Mouse (Mus musculus) embryonic facial prominence, embryonic 11.5 days (tissue): ENCODE results near the gene Slc25a17. TPM values are rescaled to one million over a fixed set of nuclear protein-coding genes. Genes with fewer than 3 reads are reported as not detected.

Experiments used
- ATAC-seq: fragments of 200-750 bp; cut with Nextera tagmentation; replicated peaks from 2 replicates; pipeline ENCODE4 v1.8.0; 2017; ENCODE audit warnings: low read depth; ENCODE audit not compliant: insufficient number of reproducible peaks, low FRiP score, low TSS enrichment
- DNase-seq: peaks from one replicate; pipeline ENCODE4 v3.0.0-alpha.2; 2015; ENCODE audit warnings: low spot score
- H3K27ac ChIP-seq: fragments of 300-500 bp; sonication (generic); replicated peaks from 2 replicates; pipeline ENCODE4 v1.5.1; 2014; ENCODE audit warnings: mild to moderate bottlenecking, low read depth, low read length, control low read depth
- H3K27me3 ChIP-seq: fragments of 300-500 bp; sonication (generic); 2 replicates; pipeline ENCODE4 v1.6.1; 2014; ENCODE audit warnings: mild to moderate bottlenecking, low read length, moderate library complexity, mixed read lengths; ENCODE audit not compliant: control insufficient read depth, insufficient read depth
- H3K36me3 ChIP-seq: fragments of 300-500 bp; sonication (generic); replicated peaks from 2 replicates; pipeline ENCODE4 v1.6.1; 2014; ENCODE audit warnings: low read depth, mild to moderate bottlenecking, low read length, moderate library complexity, mixed read lengths; ENCODE audit not compliant: control insufficient read depth, insufficient read depth
- H3K4me1 ChIP-seq: fragments of 300-500 bp; sonication (generic); 2 replicates; pipeline ENCODE4 v1.6.1; 2014; ENCODE audit warnings: low read length, mixed read lengths; ENCODE audit not compliant: control insufficient read depth, insufficient read depth
- H3K4me2 ChIP-seq: fragments of 300-500 bp; sonication (generic); 2 replicates; pipeline ENCODE4 v1.6.1; 2014; ENCODE audit warnings: low read depth, mild to moderate bottlenecking, control low read depth, low read length, moderate library complexity
- H3K4me3 ChIP-seq: fragments of 300-500 bp; sonication (generic); 2 replicates; pipeline ENCODE4 v1.5.1; 2014; ENCODE audit warnings: low read depth, low read length, control low read depth
- H3K9ac ChIP-seq: fragments of 300-500 bp; sonication (generic); replicated peaks from 2 replicates; pipeline ENCODE4 v1.6.1; 2014; ENCODE audit warnings: mild to moderate bottlenecking, control low read depth, low read length
- H3K9me3 ChIP-seq: fragments of 300-500 bp; sonication (generic); replicated peaks from 2 replicates; pipeline ENCODE4 v1.6.1; 2016; ENCODE audit warnings: mild to moderate bottlenecking, low read length, inconsistent platforms, mixed read lengths; ENCODE audit not compliant: control insufficient read depth
- WGBS: fragments of 180-500 bp; shearing (Covaris S2); extraction: QIAGEN DNeasy Blood & Tissue Kit; methylation state at CpG from one replicate; pipeline ENCODE4 v1.1.7; 2014; 5-methylcytosine and 5-hydroxymethylcytosine counted together
- polyA plus RNA-seq: library from polyadenylated mRNA; unstranded; fragments of >200 nt; fragmentation: Nextera tagmentation; extraction: Ambion mirVana; gene quantifications from 2 replicates; pipeline ENCODE4 v1.2.1, GENCODE M21; 2014

The Slc25a17 gene
- polyA plus RNA-seq, 1 experiment from 2014 or later = 125 TPM

GRCm38 (mm10) chr15:81352638-81353037, 8.0 kb downstream of the Slc25a17 start:
- WGBS = 79% methylated on average over 1 of the region's 1 CpGs
- Histone ChIP-seq H3K4me3 (no peak overlapping the region), H3K4me1 (no peaks in the 10 kb centered on the region), H3K27ac (no peak overlapping the region), H3K36me3 (no peaks in the 10 kb centered on the region), H3K27me3 (no peaks in the 10 kb centered on the region), H3K9ac (no peak overlapping the region), H3K9me3 (no peaks in the 10 kb centered on the region), H3K4me2 (no peak overlapping the region)
- DNase-seq (no peak), ATAC-seq (no peak)

DNA sequence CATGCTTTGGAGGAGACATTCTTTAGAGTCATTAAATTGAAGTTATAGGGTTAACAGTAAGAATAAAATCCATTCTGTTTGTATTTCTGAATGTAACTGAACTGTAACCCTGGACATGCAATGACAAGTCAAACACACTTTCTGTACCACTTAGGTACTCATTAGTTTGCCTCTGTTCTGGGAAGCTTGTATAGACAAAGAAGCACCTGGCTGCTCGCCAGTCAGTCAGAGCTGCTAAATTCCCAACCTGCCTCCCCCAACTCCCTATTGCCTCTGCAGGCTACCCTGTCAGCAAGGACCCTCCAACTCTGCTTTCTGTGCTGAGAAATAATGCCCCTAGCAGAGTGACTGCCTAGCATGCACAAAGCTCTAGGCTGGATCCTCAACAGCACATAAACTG, 10.2 kb downstream of the Slc25a17 start:
- Histone ChIP-seq H3K4me2 (no peak overlapping the region), H3K4me3 (no peak overlapping the region), H3K27me3 (no peaks in the 10 kb centered on the region), H3K36me3 (no peaks in the 10 kb centered on the region), H3K9ac (no peak overlapping the region), H3K4me1 (no peaks in the 10 kb centered on the region), H3K27ac (no peak overlapping the region), H3K9me3 (no peaks in the 10 kb centered on the region)
- ATAC-seq (no peak), DNase-seq (no peak)
- 80% methylated on average over 1 of the region's 1 CpGs for WGBS

DNA sequence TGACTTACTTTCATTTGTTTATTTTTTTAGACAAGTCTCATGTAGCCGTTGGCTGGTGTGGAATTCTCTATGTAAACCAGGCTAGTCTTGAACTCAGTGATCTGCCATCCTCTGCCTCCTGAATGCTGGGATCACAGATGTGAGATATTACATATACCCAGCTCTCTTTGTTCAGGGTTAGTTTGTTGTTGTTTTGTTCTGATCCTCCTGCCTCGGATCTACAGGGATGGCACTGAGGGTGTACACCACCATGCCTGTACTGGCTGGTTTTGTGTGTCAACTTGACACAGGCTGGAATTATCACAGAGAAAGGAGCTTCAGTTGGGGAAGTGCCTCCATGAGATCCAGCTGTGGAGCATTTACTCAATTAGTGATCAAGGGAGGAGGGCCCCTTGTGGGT, 12.2 kb downstream of the Slc25a17 start:
- peak; percentile 23 for DNase-seq
- Histone ChIP-seq H3K4me2 (no peak overlapping the region), H3K36me3 (0 out of 2 replicates have a peak, but pooled peaks cover 2% of the 10 kb centered on the region), H3K27ac (no peak overlapping the region), H3K9ac (no peak overlapping the region), H3K4me1 (no peaks in the 10 kb centered on the region), H3K9me3 (no peaks in the 10 kb centered on the region), H3K4me3 (no peak overlapping the region), H3K27me3 (no peaks in the 10 kb centered on the region)
- no peak for ATAC-seq
- 56% methylated on average over 2 of the region's 2 CpGs for WGBS

DNA sequence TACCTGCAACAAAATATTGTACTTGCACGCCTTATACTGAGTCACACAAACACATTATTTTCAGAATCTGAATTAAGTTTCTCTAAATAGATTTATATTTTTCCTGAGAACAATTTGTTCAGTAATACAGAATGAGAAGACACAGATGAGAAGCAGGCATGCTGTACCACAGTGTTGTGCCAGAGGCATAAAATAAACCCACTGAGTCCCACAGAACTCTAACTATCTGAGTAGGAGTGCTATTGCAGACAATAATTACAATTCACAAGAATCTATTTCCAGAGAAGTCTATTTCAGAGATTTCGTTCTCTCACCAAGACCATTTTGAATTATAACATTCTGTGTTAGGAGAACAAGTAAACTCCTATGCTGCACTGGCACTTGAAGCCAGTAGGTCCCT, 13.1 kb downstream of the Slc25a17 start:
- Histone ChIP-seq H3K4me2 (no peak overlapping the region), H3K27ac (no peak overlapping the region), H3K9ac (no peak overlapping the region), H3K36me3 (0 out of 2 replicates have a peak, but pooled peaks cover 2% of the 10 kb centered on the region), H3K9me3 (no peaks in the 10 kb centered on the region), H3K4me3 (no peak overlapping the region), H3K27me3 (no peaks in the 10 kb centered on the region), H3K4me1 (no peaks in the 10 kb centered on the region)
- ATAC-seq (no peak), DNase-seq (no peak)
- WGBS = 93% methylated on average over 2 of the region's 2 CpGs

- no peak overlapping the region for H3K4me3 ChIP-seq
- no peak overlapping the region for H3K27ac ChIP-seq
- no peaks in the 10 kb centered on the region for H3K27me3 ChIP-seq
- H3K36me3 ChIP-seq = 0 out of 2 replicates have a peak, but pooled peaks cover 2% of the 10 kb centered on the region
- DNase-seq (no peak), ATAC-seq (no peak)
- WGBS = 96% methylated on average over 2 of the region's 2 CpGs
- no peaks in the 10 kb centered on the region for H3K4me1 ChIP-seq
- no peaks in the 10 kb centered on the region for H3K9me3 ChIP-seq
- H3K9ac ChIP-seq = no peak overlapping the region
- H3K4me2 ChIP-seq = no peak overlapping the region
Observed at GRCm38 (mm10) chr15:81341426-81341825, 19.2 kb downstream of the Slc25a17 start.

GRCm38 (mm10) chr15:81339158-81339557, 21.5 kb downstream of the Slc25a17 start:
- no peak for DNase-seq
- Histone ChIP-seq H3K4me3 (no peak overlapping the region), H3K9me3 (no peaks in the 10 kb centered on the region), H3K36me3 (peaks cover 5% of the 10 kb centered on the region; the same call in 1 of the 2 replicates), H3K9ac (no peak overlapping the region), H3K4me2 (no peak overlapping the region), H3K27ac (no peak overlapping the region), H3K27me3 (no peaks in the 10 kb centered on the region), H3K4me1 (no peaks in the 10 kb centered on the region)
- 95% methylated on average over 3 of the region's 3 CpGs for WGBS
- no peak for ATAC-seq

GRCm38 (mm10) chr15:81336466-81336865, 24.1 kb downstream of the Slc25a17 start:
- H3K27ac ChIP-seq = no peak overlapping the region
- 91% methylated on average over 5 of the region's 5 CpGs for WGBS
- H3K9ac ChIP-seq = no peak overlapping the region
- DNase-seq = no peak
- no peak overlapping the region for H3K4me2 ChIP-seq
- no peak for ATAC-seq
- H3K36me3 ChIP-seq = peaks cover 3% of the 10 kb centered on the region
- no peaks in the 10 kb centered on the region for H3K27me3 ChIP-seq
- H3K4me3 ChIP-seq = no peak overlapping the region
- H3K9me3 ChIP-seq = no peaks in the 10 kb centered on the region
- H3K4me1 ChIP-seq = no peaks in the 10 kb centered on the region

GRCm38 (mm10) chr15:81332517-81332916, 28.1 kb downstream of the Slc25a17 start:
- no peaks in the 10 kb centered on the region for H3K4me1 ChIP-seq
- no peaks in the 10 kb centered on the region for H3K9me3 ChIP-seq
- WGBS = 88% methylated on average over 4 of the region's 4 CpGs
- H3K27me3 ChIP-seq = no peaks in the 10 kb centered on the region
- H3K4me3 ChIP-seq = no peak overlapping the region
- no peak overlapping the region for H3K9ac ChIP-seq
- H3K27ac ChIP-seq = no peak overlapping the region
- no peak overlapping the region for H3K4me2 ChIP-seq
- peaks cover 3% of the 10 kb centered on the region for H3K36me3 ChIP-seq
- DNase-seq (no peak), ATAC-seq (no peak)
